Mouse (Mus musculus) hindbrain, embryonic 12.5 days (tissue): ENCODE data around the gene Lrrc45. TPM values are rescaled to one million over a fixed set of nuclear protein-coding genes. Genes with fewer than 3 reads are reported as not detected.
"Not testable (repeated sequence)": the region's sequence is repeated elsewhere in the genome, so short reads cannot be mapped to it uniquely, and the experiment has no call there.

Experiments used
- ATAC-seq: fragments of 200-750 bp; cut with Nextera tagmentation; 2 replicates; pipeline ENCODE4 v1.8.0; 2017; ENCODE audit warnings: moderate TSS enrichment; ENCODE audit not compliant: low FRiP score
- H3K27ac ChIP-seq: fragments of 300-500 bp; sonication (generic); 2 replicates; pipeline ENCODE4 v1.5.1; 2016; ENCODE audit warnings: mild to moderate bottlenecking
- H3K27me3 ChIP-seq: fragments of 300-500 bp; sonication (generic); 2 replicates; pipeline ENCODE4 v1.6.1; 2016; ENCODE audit warnings: mild to moderate bottlenecking
- H3K36me3 ChIP-seq: fragments of 300-500 bp; sonication (generic); 2 replicates; pipeline ENCODE4 v1.6.1; 2016; ENCODE audit warnings: mild to moderate bottlenecking
- H3K4me1 ChIP-seq: fragments of 300-500 bp; sonication (generic); 2 replicates; pipeline ENCODE4 v1.6.1; 2016
- H3K4me2 ChIP-seq: fragments of 300-500 bp; sonication (generic); replicated peaks from 2 replicates; pipeline ENCODE4 v1.6.1; 2016; ENCODE audit warnings: mild to moderate bottlenecking
- H3K4me3 ChIP-seq: fragments of 300-500 bp; sonication (generic); 2 replicates; pipeline ENCODE4 v1.5.1; 2016; ENCODE audit warnings: mild to moderate bottlenecking
- H3K9ac ChIP-seq: fragments of 300-500 bp; sonication (generic); 2 replicates; pipeline ENCODE4 v1.6.1; 2016; ENCODE audit warnings: mild to moderate bottlenecking, moderate library complexity
- H3K9me3 ChIP-seq: fragments of 300-500 bp; sonication (generic); replicated peaks from 2 replicates; pipeline ENCODE4 v1.6.1; 2016; ENCODE audit warnings: mild to moderate bottlenecking
- WGBS: fragments of 180-500 bp; shearing (Covaris S2); methylation state at CpG from one replicate; pipeline ENCODE4 v1.1.7; 2016; 5-methylcytosine and 5-hydroxymethylcytosine counted together
- polyA plus RNA-seq: library from polyadenylated mRNA; unstranded; fragments of >200 nt; fragmentation: Nextera tagmentation; extraction: Ambion mirVana; gene quantifications from 2 replicates; pipeline ENCODE4 v1.2.1, GENCODE M21; 2016

Gene Lrrc45
- 75.3 and 78.8 TPM in 2 replicates for polyA plus RNA-seq

DNA sequence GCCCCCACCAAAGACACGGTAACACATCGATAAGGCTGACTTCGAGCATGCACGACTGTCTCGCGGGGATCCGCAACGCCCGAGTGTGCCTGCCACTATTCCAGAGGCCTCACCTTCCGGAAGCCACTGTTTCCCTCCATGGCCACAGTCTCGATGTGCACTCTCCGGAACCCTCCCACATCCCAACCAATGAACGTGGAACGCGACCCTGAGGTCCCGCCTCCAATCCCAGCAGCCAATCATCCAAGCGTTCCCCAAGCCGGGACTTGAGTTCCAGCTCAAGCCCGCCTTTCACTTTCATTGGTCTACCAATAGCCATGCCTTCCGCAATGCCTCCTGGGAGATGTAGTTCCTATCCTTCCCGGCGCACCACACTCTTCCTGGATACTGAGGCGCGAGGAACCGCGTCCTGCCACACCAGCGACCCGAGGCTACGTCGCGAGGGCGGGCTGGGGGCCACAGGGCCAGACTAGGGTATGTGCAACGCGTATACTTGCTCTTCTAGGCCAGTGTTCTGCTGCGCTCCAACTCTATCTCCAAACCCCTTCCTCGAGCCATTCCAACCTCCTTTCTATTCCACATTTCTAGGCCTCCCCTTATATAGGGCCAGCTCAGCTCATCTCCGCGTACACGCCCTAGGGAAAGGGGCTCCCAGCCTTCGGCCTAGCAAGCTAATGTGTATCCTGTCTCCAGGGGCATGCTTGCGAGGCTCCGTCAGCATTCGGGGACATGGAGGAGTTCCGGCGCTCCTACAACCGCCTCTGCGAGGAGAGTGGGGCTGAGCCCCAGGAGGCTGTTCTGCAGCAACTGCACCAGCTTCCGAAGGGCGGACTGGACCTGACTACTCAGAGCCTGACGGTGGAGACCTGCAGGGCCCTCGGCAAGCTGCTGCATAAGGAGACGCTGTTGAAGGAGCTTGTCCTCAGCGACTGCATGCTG, at the start of gene Lrrc45, which contains the start of gene Cenpx:
Lrrc45 (plus strand) TSS at position 346 of the 939 bp plus-strand sequence.
Cenpx (minus strand) TSS at position 159 of the 939 bp plus-strand sequence.
- Histone ChIP-seq H3K4me3 (peak within 1 kb of the TSS; percentile 53), H3K27me3 (no peaks in the 10 kb centered on the region), H3K27ac (peak within 1 kb of the TSS; percentile 70), H3K4me2 (peak within 1 kb of the TSS; percentile 97), H3K36me3 (peaks cover 53% of the 10 kb centered on the region), H3K9ac (peak within 1 kb of the TSS; percentile 74), H3K4me1 (peaks cover 25% of the 10 kb centered on the region), H3K9me3 (no peaks in the 10 kb centered on the region)
- 4% methylated on average over 53 of the region's 53 CpGs for WGBS
- peak; percentile 97 for ATAC-seq

DNA sequence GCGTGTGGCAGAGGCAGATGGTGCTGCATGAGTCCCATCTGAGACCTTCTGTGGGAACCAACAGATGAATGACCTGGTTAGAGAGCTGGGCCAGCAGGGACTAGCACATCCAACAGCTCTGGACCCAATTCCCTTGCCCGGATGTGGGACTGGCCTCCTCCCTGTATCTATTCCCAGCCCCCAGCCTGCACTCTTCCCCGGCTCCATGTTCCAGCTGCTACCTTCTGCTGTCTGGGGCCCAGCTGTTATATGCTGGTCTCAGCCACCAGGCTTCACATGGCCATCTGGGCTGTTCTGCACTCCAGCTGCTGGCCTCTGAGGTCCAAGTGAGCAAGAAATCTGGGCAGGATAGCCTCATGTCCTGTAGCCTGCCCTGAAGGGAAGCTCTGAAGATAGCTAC, 48.3 kb upstream of the Lrrc45 start:
- no peak overlapping the region for H3K9ac ChIP-seq
- no peaks in the 10 kb centered on the region for H3K9me3 ChIP-seq
- 62% methylated on average over 3 of the region's 3 CpGs for WGBS
- no peak overlapping the region for H3K4me3 ChIP-seq
- peaks cover 14% of the 10 kb centered on the region for H3K4me1 ChIP-seq
- no peak overlapping the region for H3K4me2 ChIP-seq
- peaks cover 45% of the 10 kb centered on the region for H3K27me3 ChIP-seq
- H3K27ac ChIP-seq = no peak overlapping the region
- ATAC-seq = no peak
- no peaks in the 10 kb centered on the region for H3K36me3 ChIP-seq

DNA sequence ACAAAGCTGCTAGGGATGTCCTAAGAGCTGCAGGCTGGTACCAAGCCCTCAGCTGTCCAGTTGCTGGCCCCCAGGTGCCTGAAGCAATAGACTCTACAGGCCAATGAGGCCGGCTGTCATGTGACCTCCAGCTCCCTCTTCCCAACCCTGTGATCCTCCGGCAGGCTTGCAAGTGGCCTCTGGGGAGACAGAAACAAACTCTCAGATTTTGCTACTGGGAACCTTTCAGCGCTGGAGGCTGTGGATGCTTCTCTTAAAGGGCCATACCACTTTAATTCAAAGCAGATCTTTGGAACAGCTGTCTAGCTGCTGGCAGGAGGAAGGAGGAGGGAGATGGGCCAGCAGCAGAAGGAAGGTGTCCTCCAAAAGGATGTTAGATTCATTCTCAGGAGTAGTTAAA, 47.1 kb upstream of the Lrrc45 start:
- ATAC-seq = no peak

DNA sequence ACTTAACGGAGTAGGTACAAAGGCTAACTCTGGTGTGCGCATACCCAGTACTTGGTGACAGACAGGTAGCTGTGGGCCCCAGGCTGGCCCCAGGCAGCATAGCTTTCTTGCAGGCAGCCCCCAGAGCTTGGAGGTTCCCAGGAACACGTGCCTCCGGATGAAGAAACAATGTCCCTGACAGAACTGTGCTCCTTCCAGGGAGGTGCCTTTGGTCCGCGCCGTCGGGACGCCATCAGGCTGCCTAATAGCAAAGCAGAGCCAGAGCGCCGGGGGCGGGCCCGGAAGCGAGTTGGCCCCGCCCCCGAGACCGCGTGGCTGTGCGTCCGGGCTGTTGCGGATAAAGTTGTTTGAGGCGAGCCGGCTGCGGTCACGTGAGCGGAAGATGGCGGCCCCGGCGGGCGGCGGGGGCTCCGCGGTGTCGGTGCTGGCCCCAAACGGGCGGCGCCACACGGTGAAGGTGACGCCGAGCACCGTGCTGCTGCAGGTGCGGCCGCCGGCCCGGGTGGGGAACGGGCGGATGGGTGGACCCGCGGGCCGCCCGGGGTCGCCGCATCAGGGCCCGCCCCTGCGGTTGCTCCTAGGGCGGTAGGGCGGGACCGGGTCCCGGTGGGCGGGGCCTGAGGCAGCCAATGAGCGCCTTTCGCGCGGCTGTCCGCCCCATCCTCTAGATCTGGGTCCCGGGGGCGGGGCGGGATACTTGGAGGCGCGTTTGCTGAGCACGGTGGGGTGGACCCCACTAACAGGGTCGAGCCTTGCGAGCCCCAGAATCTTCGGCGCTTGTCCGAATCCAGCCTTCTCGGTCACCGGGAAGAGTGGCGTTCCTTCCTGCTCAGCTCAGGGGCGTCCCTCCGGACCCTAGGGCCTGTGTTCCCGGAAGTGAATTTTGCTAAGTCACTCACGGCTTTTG, 40.8 kb upstream of the Lrrc45 start, which contains the start of gene Aspscr1:
Aspscr1 (plus strand) TSS at position 287 of the 907 bp plus-strand sequence.
- H3K27me3 ChIP-seq = no peaks in the 10 kb centered on the region
- peak within 1 kb of the TSS; percentile 91 for H3K27ac ChIP-seq

More for the DNA sequence above, 47.1 kb upstream of the Lrrc45 start:
- Histone ChIP-seq H3K4me2 (no peak overlapping the region), H3K4me1 (peaks cover 6% of the 10 kb centered on the region; the same call in 1 of the 2 replicates), H3K4me3 (no peak overlapping the region), H3K9me3 (no peaks in the 10 kb centered on the region), H3K27me3 (peaks cover 33% of the 10 kb centered on the region), H3K36me3 (no peaks in the 10 kb centered on the region), H3K27ac (no peak overlapping the region), H3K9ac (no peak overlapping the region)
- WGBS = 11% methylated on average over 3 of the region's 3 CpGs

DNA sequence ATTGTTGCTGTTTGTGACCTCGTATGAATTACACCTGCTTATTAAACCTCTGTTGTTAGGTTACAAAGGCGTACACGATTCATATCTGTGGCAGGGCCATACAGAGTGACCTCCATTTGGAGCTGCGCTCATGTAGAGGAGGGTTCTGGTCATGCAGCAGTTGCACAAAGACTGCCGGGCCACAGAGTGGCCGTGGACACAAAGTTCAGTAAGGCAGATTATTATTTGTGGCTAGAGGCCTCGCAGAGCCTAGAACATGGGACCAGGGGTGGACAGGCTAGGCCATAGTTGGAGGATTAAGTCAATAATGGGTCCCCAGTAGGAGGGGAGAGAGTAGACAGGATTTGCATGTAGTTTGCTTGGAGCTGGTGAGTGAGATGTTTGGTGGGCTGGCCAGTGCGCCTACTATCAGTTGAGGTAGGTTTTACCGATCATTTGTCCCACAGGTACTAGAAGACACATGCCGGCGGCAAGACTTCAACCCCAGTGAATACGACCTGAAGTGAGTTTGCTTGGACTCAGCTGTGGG, 40.1 kb upstream of the Lrrc45 start:
- peak; percentile 39 for ATAC-seq
- peaks cover 27% of the 10 kb centered on the region for H3K36me3 ChIP-seq
- H3K9me3 ChIP-seq = no peaks in the 10 kb centered on the region
- H3K4me2 ChIP-seq = peak overlapping the region; percentile 80
- H3K9ac ChIP-seq = peak overlapping the region; percentile 78
- peak overlapping the region; percentile 73 for H3K4me3 ChIP-seq
- H3K27me3 ChIP-seq = no peaks in the 10 kb centered on the region
- peaks cover 10% of the 10 kb centered on the region for H3K4me1 ChIP-seq
- WGBS = 41% methylated on average over 12 of the region's 12 CpGs
- peak overlapping the region; percentile 91 for H3K27ac ChIP-seq

More for the DNA sequence above, 40.8 kb upstream of the Lrrc45 start, which contains the start of gene Aspscr1:
- peak; percentile 97 for ATAC-seq
- Histone ChIP-seq H3K9ac (peak within 1 kb of the TSS; percentile 78), H3K36me3 (peaks cover 20% of the 10 kb centered on the region), H3K9me3 (no peaks in the 10 kb centered on the region), H3K4me2 (peak within 1 kb of the TSS; percentile 80), H3K4me3 (peak within 1 kb of the TSS; percentile 73), H3K4me1 (peaks cover 10% of the 10 kb centered on the region)
- 1% methylated on average over 71 of the region's 83 CpGs for WGBS

DNA sequence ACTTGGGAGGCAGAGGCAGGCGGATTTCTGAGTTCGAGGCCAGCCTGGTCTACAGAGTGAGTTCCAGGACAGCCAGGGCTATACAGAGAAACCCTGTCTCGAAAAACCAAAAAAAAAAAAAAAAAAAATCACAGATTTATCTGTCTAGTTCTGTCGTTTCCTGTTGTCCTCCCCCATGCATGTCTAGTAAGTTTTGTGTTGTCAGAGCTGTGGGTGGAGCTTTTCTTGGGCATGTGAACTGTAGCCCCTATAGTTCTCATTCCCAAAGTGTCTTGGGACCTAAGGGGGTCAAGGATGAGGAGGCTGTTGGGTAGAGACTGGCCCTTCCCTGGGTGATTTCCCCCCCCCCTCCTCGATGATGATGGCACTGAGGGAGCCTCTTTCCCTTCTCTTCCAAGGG, 37.9 kb upstream of the Lrrc45 start:
- ATAC-seq, H3K9ac ChIP-seq, H3K4me3 ChIP-seq, H3K27me3 ChIP-seq, H3K9me3 ChIP-seq, H3K4me2 ChIP-seq, H3K4me1 ChIP-seq, H3K27ac ChIP-seq: not testable (repeated sequence)
- WGBS = 87% methylated on average over 4 of the region's 5 CpGs
- H3K36me3 ChIP-seq = peaks cover 48% of the 10 kb centered on the region

DNA sequence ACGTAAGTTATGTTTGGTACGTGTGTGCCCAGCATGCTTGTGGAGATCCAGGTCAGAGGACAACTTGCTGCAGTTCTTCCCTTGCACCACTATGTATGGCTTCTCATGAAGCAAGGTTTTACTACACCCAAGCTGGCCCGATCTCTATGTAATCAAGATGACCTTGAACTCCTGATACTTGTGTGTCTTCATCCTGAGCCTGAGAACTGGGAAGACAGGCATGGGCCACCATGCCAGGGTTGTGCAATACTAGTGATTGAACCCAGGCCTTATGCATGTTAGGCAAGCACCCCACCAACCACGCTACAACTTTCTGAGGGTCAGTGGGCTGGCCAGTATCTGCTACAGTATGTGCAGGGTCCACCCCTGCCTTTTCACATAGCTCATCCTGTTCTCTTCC, 36.8 kb upstream of the Lrrc45 start:
- Histone ChIP-seq H3K4me2 (no peak overlapping the region), H3K27me3 (no peaks in the 10 kb centered on the region), H3K4me3 (no peak overlapping the region), H3K4me1 (peaks cover 10% of the 10 kb centered on the region), H3K9ac (no peak overlapping the region), H3K27ac (no peak overlapping the region), H3K9me3 (no peaks in the 10 kb centered on the region), H3K36me3 (peaks cover 53% of the 10 kb centered on the region)
- 95% methylated on average over 4 of the region's 4 CpGs for WGBS
- ATAC-seq = no peak

DNA sequence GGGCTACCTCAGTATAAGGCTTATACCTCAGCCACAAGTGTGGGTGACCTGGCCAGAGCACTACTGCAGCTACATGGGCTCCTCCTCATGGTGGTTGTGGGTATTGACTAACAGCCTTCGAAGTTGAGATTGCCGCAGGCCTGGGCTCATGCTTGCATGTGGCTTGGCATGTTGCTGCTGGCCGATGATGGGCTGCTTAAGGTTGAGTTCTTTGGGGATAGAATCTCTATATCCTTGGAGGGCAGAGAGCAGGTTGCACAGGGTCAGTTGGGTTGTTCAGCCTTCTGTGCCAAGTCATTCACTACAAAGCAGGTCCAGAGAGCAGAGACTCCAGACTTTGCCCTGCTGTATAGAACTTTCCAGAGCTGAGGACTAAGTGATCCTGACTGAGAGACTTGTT, 33.8 kb upstream of the Lrrc45 start:
- WGBS = 90% methylated on average over 3 of the region's 3 CpGs
- ATAC-seq = no peak
- H3K27ac ChIP-seq = no peak overlapping the region
- H3K9me3 ChIP-seq = no peaks in the 10 kb centered on the region
- no peak overlapping the region for H3K9ac ChIP-seq
- no peaks in the 10 kb centered on the region for H3K4me1 ChIP-seq
- H3K4me2 ChIP-seq = no peak overlapping the region
- no peak overlapping the region for H3K4me3 ChIP-seq
- H3K36me3 ChIP-seq = peaks cover 71% of the 10 kb centered on the region
- H3K27me3 ChIP-seq = no peaks in the 10 kb centered on the region

DNA sequence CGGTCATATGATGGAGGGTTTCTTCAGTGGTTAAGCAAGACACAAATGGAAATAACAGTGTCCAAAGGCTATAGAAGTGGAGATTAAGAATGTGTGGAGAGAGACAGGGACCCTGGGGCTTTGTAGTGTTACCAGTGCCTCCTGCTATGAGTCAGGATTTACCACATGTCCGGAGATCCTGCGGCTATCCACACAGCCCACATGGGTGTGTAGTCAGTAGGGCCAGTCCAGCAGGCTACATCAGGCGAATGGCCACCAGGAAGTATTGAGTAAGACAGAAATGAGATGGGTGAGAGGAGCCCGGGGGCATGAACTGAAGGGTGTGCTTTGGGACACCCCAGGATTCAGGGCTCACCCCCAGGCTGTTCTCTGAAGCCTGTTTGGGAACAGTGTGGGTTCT, 31.0 kb upstream of the Lrrc45 start:
- 96% methylated on average over 5 of the region's 5 CpGs for WGBS
- no peak overlapping the region for H3K4me3 ChIP-seq

DNA sequence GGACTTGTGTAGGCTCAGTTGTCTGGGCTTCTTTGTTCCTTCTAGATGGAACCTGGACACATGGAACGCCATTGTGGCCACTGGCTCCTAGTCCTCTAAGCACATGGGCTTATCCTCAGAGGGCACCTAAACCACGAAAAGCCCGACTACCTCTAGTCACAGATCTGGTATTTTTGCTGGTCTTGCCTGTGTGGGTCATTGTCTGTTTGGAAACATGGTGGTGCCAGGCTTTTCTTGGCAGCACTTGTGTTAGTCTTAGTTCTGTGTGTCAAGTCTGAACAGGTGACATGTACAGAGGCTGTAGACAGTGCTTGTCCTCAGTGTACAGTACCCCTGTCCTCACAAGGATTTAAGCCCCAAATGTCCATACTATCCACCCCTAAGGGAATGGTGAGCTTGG, 30.2 kb upstream of the Lrrc45 start:
- H3K27me3 ChIP-seq = no peaks in the 10 kb centered on the region
- H3K4me3 ChIP-seq = no peak overlapping the region
- no peak overlapping the region for H3K9ac ChIP-seq
- 91% methylated on average over 3 of the region's 3 CpGs for WGBS
- no peak overlapping the region for H3K27ac ChIP-seq
- H3K36me3 ChIP-seq = peaks cover 75% of the 10 kb centered on the region
- no peak for ATAC-seq
- H3K9me3 ChIP-seq = no peaks in the 10 kb centered on the region
- no peak overlapping the region for H3K4me2 ChIP-seq
- peaks cover 10% of the 10 kb centered on the region; the same call in 1 of the 2 replicates for H3K4me1 ChIP-seq

More for the DNA sequence above, 31.0 kb upstream of the Lrrc45 start:
- Histone ChIP-seq H3K4me2 (no peak overlapping the region), H3K9me3 (no peaks in the 10 kb centered on the region), H3K36me3 (peaks cover 76% of the 10 kb centered on the region), H3K27me3 (no peaks in the 10 kb centered on the region), H3K9ac (no peak overlapping the region), H3K27ac (no peak overlapping the region), H3K4me1 (peaks cover 10% of the 10 kb centered on the region; the same call in 1 of the 2 replicates)
- ATAC-seq = no peak

DNA sequence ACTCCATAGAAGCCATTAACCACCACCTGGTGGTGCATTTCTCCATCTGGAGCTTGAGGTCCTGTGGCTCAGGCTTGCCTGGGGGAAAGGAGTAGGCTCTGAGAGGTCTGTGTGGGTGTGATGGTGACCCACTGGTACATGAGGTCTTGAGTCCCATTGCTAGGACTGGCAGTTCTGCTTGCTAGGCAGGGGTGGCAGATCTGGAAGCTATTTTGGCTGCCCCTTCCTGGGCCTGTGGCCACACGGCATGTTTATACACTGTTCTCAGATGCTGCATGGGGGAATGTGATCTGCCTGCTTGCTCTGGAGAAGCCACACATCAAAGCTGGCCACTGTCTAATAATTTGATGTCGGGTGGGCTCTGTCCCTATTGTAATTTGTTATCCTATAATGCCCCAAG, 29.6 kb upstream of the Lrrc45 start:
- H3K36me3 ChIP-seq = peaks cover 75% of the 10 kb centered on the region
- no peaks in the 10 kb centered on the region for H3K27me3 ChIP-seq
- no peak overlapping the region for H3K4me2 ChIP-seq
- peaks cover 10% of the 10 kb centered on the region; the same call in 1 of the 2 replicates for H3K4me1 ChIP-seq
- ATAC-seq = no peak
- no peak overlapping the region for H3K27ac ChIP-seq
- 87% methylated on average over 2 of the region's 2 CpGs for WGBS
- no peak overlapping the region for H3K9ac ChIP-seq
- no peaks in the 10 kb centered on the region for H3K9me3 ChIP-seq
- H3K4me3 ChIP-seq = no peak overlapping the region
